Mouse (Mus musculus) embryonic fibroblast, embryonic 13.5 days (primary cell): ENCODE data around the gene A930004D18Rik. TPM values are rescaled to one million over a fixed set of nuclear protein-coding genes. Genes with fewer than 3 reads are reported as not detected.
A peak's percentile ranks its signal among the peaks of the same experiment; 100 is the strongest.

Source experiments
- H3K27ac ChIP-seq: 2 replicates; pipeline ENCODE4 v1.5.1; 2012; ENCODE audit warnings: low read length, control low read depth, inconsistent platforms; ENCODE audit not compliant: insufficient read depth
- H3K4me1 ChIP-seq: 2 replicates; pipeline ENCODE4 v1.6.1; 2011; ENCODE audit warnings: low read length; ENCODE audit not compliant: control insufficient read depth, insufficient read depth
- H3K4me3 ChIP-seq: 2 replicates; pipeline ENCODE4 v1.5.1; 2011; ENCODE audit warnings: mild to moderate bottlenecking, control low read depth, low read length; ENCODE audit not compliant: insufficient read depth
- CTCF ChIP-seq: IDR thresholded peaks from 2 replicates; pipeline ENCODE4 v1.5.1; 2011; ENCODE audit warnings: mild to moderate bottlenecking, control low read depth, low read length, moderate library complexity, borderline replicate concordance; ENCODE audit not compliant: insufficient read depth
- POLR2A ChIP-seq: IDR thresholded peaks from 2 replicates; pipeline ENCODE4 v1.6.1; 2011; ENCODE audit warnings: low read depth, mild to moderate bottlenecking, control low read depth, low read length, moderate library complexity
- polyA plus RNA-seq: library from polyadenylated mRNA; stranded (reverse); fragments of >200 nt; gene quantifications from 2 replicates; pipeline ENCODE4 v1.2.4, GENCODE M21; 2011; ENCODE audit warnings: low read depth; ENCODE audit not compliant: missing spikeins, insufficient read length

The A930004D18Rik gene
- polyA plus RNA-seq, 1 experiment = 8.6 TPM

- Histone ChIP-seq H3K4me1 (no peaks in the 10 kb centered on the region; the same call in 1 of the 2 replicates), H3K4me3 (no peak overlapping the region), H3K27ac (no peak overlapping the region)
- TF ChIP-seq CTCF (no peak), POLR2A (no peak)
Observed at GRCm38 (mm10) chr2:18034371-18035250, 2.9 kb downstream of the A930004D18Rik start.

- Histone ChIP-seq H3K27ac (no peak overlapping the region), H3K4me1 (no peaks in the 10 kb centered on the region; the same call in 1 of the 2 replicates), H3K4me3 (no peak overlapping the region)
- TF ChIP-seq CTCF (no peak), POLR2A (no peak)
Observed at GRCm38 (mm10) chr2:18033166-18034108, 4.1 kb downstream of the A930004D18Rik start.

- no peaks in the 10 kb centered on the region; the same call in 1 of the 2 replicates for H3K4me1 ChIP-seq
- H3K27ac ChIP-seq = no peak overlapping the region
- no peak overlapping the region for H3K4me3 ChIP-seq
- TF ChIP-seq POLR2A (no peak), CTCF (no peak)
Observed at GRCm38 (mm10) chr2:18032538-18032895, 5.0 kb downstream of the A930004D18Rik start.

GRCm38 (mm10) chr2:18031831-18032537, 5.6 kb downstream of the A930004D18Rik start:
- TF ChIP-seq POLR2A = no peak
- no peak for TF ChIP-seq CTCF
- no peaks in the 10 kb centered on the region; the same call in 1 of the 2 replicates for H3K4me1 ChIP-seq
- no peak overlapping the region for H3K27ac ChIP-seq
- H3K4me3 ChIP-seq = peak overlapping the region; percentile 16

GRCm38 (mm10) chr2:18031271-18031821, 6.2 kb downstream of the A930004D18Rik start:
- TF ChIP-seq CTCF (no peak), POLR2A (no peak)
- Histone ChIP-seq H3K4me3 (peak overlapping the region; percentile 16), H3K4me1 (no peaks in the 10 kb centered on the region; the same call in 1 of the 2 replicates), H3K27ac (no peak overlapping the region)

GRCm38 (mm10) chr2:18030581-18030980, 7.0 kb downstream of the A930004D18Rik start:
- Histone ChIP-seq H3K27ac (no peak overlapping the region), H3K4me3 (no peak overlapping the region), H3K4me1 (no peaks in the 10 kb centered on the region; the same call in 1 of the 2 replicates)
- no peak for TF ChIP-seq POLR2A
- TF ChIP-seq CTCF = no peak

- H3K4me3 ChIP-seq = no peak overlapping the region
- TF ChIP-seq POLR2A = no peak
- TF ChIP-seq CTCF = no peak
- H3K27ac ChIP-seq = no peak overlapping the region
- H3K4me1 ChIP-seq = no peaks in the 10 kb centered on the region; the same call in 1 of the 2 replicates
Observed at GRCm38 (mm10) chr2:18029656-18030055, 7.9 kb downstream of the A930004D18Rik start.

- H3K4me1 ChIP-seq = no peaks in the 10 kb centered on the region; the same call in 1 of the 2 replicates
- H3K4me3 ChIP-seq = peak overlapping the region; percentile 48
- peak; percentile 83 for TF ChIP-seq POLR2A
- TF ChIP-seq CTCF = no peak
- H3K27ac ChIP-seq = peak overlapping the region; percentile 86
Observed at GRCm38 (mm10) chr2:18028140-18029021, 9.2 kb downstream of the A930004D18Rik start.
